Mouse (Mus musculus) E14TG2a.4 (cell line): ENCODE results near the gene Gm21985.

ENCODE experiments used
- CTCF ChIP-seq: conservative IDR thresholded peaks from 2 replicates; pipeline ENCODE4 v1.5.1; 2014; ENCODE audit warnings: low read length
- POU5F1 ChIP-seq: IDR thresholded peaks from 2 replicates; pipeline ENCODE4 v1.6.1; 2014; ENCODE audit warnings: low read length, borderline replicate concordance

- no peak for TF ChIP-seq CTCF
- no peak for TF ChIP-seq POU5F1
These were observed 71.1 kb downstream of the Gm21985 start for GRCm38 (mm10) chr2:112337211-112337610.
